Mouse (Mus musculus) liver, embryonic 14.5 days (tissue): ENCODE measurements around the gene Ctu1. TPM values are rescaled to one million over a fixed set of nuclear protein-coding genes. Genes with fewer than 3 reads are reported as not detected.

Experiments used
- ATAC-seq: fragments of 200-750 bp; cut with Nextera tagmentation; 2 replicates; pipeline ENCODE4 v1.8.0; 2017; ENCODE audit warnings: moderate number of reproducible peaks, mild to moderate bottlenecking, moderate library complexity; ENCODE audit not compliant: insufficient read depth
- DNase-seq, 3 experiments: peaks; one replicate each; pipeline ENCODE4 v3.0.0-alpha.2; 2012 to 2013; ENCODE audit warnings: low read depth in 3 of 3, low spot score in 3 of 3
- H3K27ac ChIP-seq: fragments of 300-500 bp; sonication (generic); 2 replicates; pipeline ENCODE4 v1.5.1; 2014; ENCODE audit warnings: moderate library complexity, mild to moderate bottlenecking, control low read depth, inconsistent platforms
- H3K27me3 ChIP-seq: fragments of 300-500 bp; sonication (generic); 2 replicates; pipeline ENCODE4 v1.6.1; 2014; ENCODE audit warnings: mild to moderate bottlenecking, low read length, moderate library complexity; ENCODE audit not compliant: control insufficient read depth, insufficient read depth
- H3K36me3 ChIP-seq: fragments of 300-500 bp; sonication (generic); replicated peaks from 2 replicates; pipeline ENCODE4 v1.6.1; 2014; ENCODE audit warnings: low read depth; ENCODE audit not compliant: control insufficient read depth, insufficient read depth
- H3K4me1 ChIP-seq, 2 experiments: fragments of 200-500 bp in 1 of 2; fragments of 300-500 bp in 1 of 2; sonication (generic) in 1 of 2; replicated peaks; 2 replicates each; pipeline ENCODE4 v1.6.1; 2012 to 2014; ENCODE audit warnings: antibody characterized with exemption in 1 of 2, inconsistent platforms in 1 of 2, low read length in 1 of 2; ENCODE audit not compliant: control insufficient read depth in 2 of 2, insufficient read depth in 2 of 2
- H3K4me2 ChIP-seq: fragments of 300-500 bp; sonication (generic); 2 replicates; pipeline ENCODE4 v1.6.1; 2014; ENCODE audit warnings: low read depth, mild to moderate bottlenecking, control low read depth, moderate library complexity
- H3K4me3 ChIP-seq, 2 experiments: fragments of 200-500 bp in 1 of 2; fragments of 300-500 bp in 1 of 2; sonication (generic) in 1 of 2; 2 replicates each; pipeline ENCODE4 v1.5.1; 2012 to 2014; ENCODE audit warnings: low read depth in 2 of 2, low read length in 2 of 2, mild to moderate bottlenecking in 2 of 2, control low read depth in 1 of 2, inconsistent platforms in 1 of 2, moderate library complexity in 1 of 2; ENCODE audit not compliant: insufficient read depth in 1 of 2
- H3K9ac ChIP-seq: fragments of 300-500 bp; sonication (generic); replicated peaks from 2 replicates; pipeline ENCODE4 v1.6.1; 2014; ENCODE audit warnings: mild to moderate bottlenecking, control low read depth, moderate library complexity
- H3K9me3 ChIP-seq: fragments of 300-500 bp; sonication (generic); 2 replicates; pipeline ENCODE4 v1.6.1; 2016; ENCODE audit warnings: low read length, mixed read lengths; ENCODE audit not compliant: control insufficient read depth
- CTCF ChIP-seq: IDR thresholded peaks from 2 replicates; pipeline ENCODE4 v1.5.1; 2016; ENCODE audit warnings: antibody characterized with exemption, low read depth, control low read depth
- EP300 ChIP-seq: IDR thresholded peaks from 2 replicates; pipeline ENCODE4 v1.6.1; 2016; ENCODE audit warnings: antibody characterized with exemption, low read depth
- WGBS: fragments of 180-500 bp; shearing (Covaris S2); extraction: QIAGEN DNeasy Blood & Tissue Kit; methylation state at CpG from one replicate; pipeline ENCODE4 v1.1.7; 2014; ENCODE audit not compliant: insufficient replicate concordance; 5-methylcytosine and 5-hydroxymethylcytosine counted together
- polyA plus RNA-seq, 2 experiments: library from polyadenylated mRNA; depleted of rRNA in 1 of 2; stranded (reverse) in 1 of 2; unstranded in 1 of 2; fragments of >200 nt; fragmentation: Nextera tagmentation in 1 of 2; extraction: Ambion mirVana in 1 of 2; gene quantifications; 2 replicates each; pipeline versions ENCODE4 v1.2.1 to v1.2.3; 2012 to 2014

Ctu1 gene
- 3.1 and 3.2 TPM in 2 replicates for polyA plus RNA-seq (2012; rRNA removed)
- polyA plus RNA-seq (2014; fragmentation: Nextera tagmentation; extraction: Ambion mirVana) = 2.2 TPM in 2 replicates

DNA sequence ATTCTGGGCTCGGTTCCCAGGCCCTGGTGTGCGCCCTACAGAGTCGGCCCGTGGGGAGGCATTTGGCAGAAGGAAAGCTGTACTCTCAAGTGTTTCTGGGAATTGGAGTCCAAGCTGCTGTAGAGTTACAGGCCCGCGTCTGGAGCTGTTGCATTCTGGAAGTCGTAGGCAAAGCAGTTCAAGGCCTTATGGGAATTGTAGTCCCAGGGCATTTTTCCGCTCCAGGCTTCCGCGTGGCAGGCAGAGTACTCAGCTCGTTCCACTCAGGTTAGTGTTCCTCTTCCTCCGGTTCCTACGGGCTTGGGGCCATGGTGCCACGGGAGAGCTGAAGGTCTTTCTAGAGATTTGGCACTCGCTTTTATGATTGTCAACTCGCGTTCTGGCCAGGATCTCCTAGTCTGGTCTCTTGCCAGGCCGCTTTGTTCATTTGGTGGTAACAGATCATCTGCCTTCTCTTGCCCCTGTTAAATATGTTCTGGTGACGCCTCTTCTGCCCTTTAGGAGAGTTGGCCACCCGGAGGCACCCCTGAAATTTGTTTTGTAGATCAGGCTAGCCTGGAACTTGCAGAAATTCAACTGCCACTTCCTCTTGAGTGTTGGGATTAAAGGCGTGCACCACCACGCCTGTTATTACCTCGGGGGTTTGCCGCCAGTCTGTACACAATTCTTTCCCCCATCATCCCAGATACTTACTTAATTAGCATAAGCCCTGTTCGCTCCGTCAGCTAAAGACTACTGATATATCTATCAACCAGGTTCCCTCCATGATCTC is at the start of gene Ctu1:
Ctu1 (plus strand) TSS at position 208 of the 772 bp plus-strand sequence.
- no peak within 1 kb of the TSS for H3K27ac ChIP-seq
- H3K9ac ChIP-seq = peak within 1 kb of the TSS; percentile 81

DNA sequence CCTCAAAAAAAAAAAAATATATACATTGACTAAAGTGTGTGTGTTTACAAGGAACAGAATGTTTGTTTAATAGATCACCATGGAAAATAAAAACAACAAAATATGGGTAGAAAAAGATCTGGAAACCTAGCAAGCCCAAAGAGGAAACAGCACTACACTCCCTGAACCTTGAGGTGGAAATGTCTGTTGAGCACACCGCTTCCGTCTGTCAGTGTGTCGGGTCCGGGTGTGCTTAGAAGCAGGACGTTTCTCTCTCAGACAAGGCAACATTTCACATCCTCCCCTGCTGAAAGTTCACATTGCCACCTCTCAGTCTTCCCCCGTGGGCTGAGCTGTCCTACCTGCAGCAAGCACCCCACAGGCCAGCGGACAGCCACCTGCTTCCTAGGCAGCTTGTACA is 48.9 kb upstream of the Ctu1 start:
- Histone ChIP-seq H3K27ac (no peak overlapping the region), H3K9ac (no peak overlapping the region), H3K4me3 (no peak overlapping the region), H3K9me3 (no peaks in the 10 kb centered on the region), H3K4me2 (no peak overlapping the region), H3K36me3 (no peaks in the 10 kb centered on the region), H3K4me1 (no peaks in the 10 kb centered on the region), H3K27me3 (no peaks in the 10 kb centered on the region)
- WGBS = 52% methylated on average over 7 of the region's 7 CpGs
- no peak for TF ChIP-seq EP300
- TF ChIP-seq CTCF = no peak
- DNase-seq (no peak), ATAC-seq (no peak)

More for the DNA sequence above, at the start of gene Ctu1:
- H3K27me3 ChIP-seq = no peaks in the 10 kb centered on the region
- peaks cover 4% of the 10 kb centered on the region for H3K36me3 ChIP-seq
- ATAC-seq (peak; percentile 92), DNase-seq (peak; percentile 73 to 76 (median 74))
- peak within 1 kb of the TSS; percentile 74 to 99 for H3K4me3 ChIP-seq
- no peaks in the 10 kb centered on the region for H3K9me3 ChIP-seq
- H3K4me2 ChIP-seq = peak within 1 kb of the TSS; percentile 85
- peaks cover 0 to 16% of the 10 kb centered on the region in 2 experiments; a peak in 2 of 4 replicates for H3K4me1 ChIP-seq
- WGBS = under 1% methylated on average over 26 of the region's 26 CpGs
- TF ChIP-seq CTCF (no peak), EP300 (no peak)

DNA sequence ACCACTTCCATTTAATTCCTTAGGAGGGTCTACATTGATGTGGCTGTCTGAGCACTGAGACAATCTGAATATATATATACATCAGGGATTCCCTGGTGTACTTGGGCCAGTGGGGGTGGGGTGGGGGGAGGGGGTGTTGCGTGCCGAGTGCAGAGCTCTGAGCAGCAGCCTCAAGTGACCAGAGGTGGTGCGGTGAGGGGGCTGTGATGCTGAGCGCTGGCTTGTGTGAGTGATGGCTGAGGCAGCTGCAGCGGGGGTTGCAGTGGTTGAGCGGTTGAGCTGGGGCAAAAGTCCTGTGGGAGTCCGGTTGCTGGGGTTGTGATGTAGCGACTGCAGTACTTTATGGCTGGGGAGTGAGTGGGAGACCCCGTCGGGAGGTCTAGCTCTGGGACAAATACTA is 48.0 kb upstream of the Ctu1 start:
- no peak overlapping the region for H3K9ac ChIP-seq
- 26% methylated on average over 10 of the region's 10 CpGs for WGBS
- DNase-seq (no peak), ATAC-seq (no peak)
- no peak overlapping the region for H3K27ac ChIP-seq
- TF ChIP-seq CTCF (no peak), EP300 (no peak)
- H3K4me2 ChIP-seq = no peak overlapping the region
- no peaks in the 10 kb centered on the region for H3K27me3 ChIP-seq
- H3K4me3 ChIP-seq = no peak overlapping the region
- H3K36me3 ChIP-seq = no peaks in the 10 kb centered on the region
- H3K4me1 ChIP-seq = no peaks in the 10 kb centered on the region
- no peaks in the 10 kb centered on the region for H3K9me3 ChIP-seq

DNA sequence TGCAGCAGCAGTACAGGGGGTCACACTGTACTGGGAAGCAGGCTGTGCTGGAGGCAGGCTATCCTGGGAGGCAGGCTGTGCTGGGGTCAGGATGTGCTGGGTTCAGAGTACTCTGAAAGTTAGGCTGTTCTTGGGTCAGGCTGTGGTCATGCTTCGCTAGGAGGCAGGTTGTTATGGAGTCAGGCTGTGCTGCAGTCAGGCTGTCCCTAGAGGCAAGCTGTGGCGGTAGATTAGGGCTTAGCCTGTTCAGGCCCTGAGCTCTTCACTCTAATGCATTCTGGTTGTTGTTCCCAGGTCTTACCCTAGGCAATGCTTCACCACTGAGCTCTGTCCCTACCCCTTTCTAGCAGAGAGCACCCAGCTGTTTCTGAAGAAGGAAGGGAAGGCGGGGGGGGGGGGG is 46.8 kb upstream of the Ctu1 start:
- no peaks in the 10 kb centered on the region for H3K36me3 ChIP-seq
- no peak overlapping the region for H3K9ac ChIP-seq
- 60% methylated on average over 3 of the region's 3 CpGs for WGBS
- H3K27me3 ChIP-seq = no peaks in the 10 kb centered on the region
- no peaks in the 10 kb centered on the region for H3K9me3 ChIP-seq
- DNase-seq (no peak), ATAC-seq (no peak)
- H3K4me3 ChIP-seq = no peak overlapping the region
- H3K4me1 ChIP-seq = no peaks in the 10 kb centered on the region
- H3K27ac ChIP-seq = no peak overlapping the region
- no peak overlapping the region for H3K4me2 ChIP-seq
- TF ChIP-seq EP300 = no peak

DNA sequence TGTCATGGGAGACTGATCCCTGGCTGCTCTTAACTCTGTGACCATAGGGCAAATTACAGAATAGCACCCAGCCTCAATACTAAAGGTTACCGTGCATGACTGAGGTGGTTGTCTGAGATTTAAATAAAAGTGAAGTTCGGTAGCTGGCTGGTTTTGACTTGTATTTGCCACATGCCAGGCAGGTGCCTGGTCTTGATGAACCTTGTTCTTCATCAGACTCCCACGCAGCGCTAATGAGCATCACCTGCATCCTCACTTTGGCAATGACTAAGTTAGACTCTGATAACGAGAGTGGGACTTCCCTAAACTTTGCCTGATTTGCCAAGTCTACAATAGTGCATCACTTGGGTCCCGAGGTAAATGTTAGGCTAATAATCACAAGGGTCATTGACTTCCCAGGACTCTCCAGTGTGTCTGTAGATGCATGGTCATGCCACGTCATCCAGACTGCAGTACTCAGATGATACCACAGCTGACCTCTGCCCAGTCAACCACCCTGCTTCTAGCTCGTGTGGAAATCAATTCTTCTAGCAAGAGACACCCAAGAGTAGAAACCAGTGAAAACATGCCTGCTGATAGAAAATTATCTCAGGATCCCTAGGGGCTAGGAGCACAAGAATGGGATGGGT is 45.9 kb upstream of the Ctu1 start:
- no peak for TF ChIP-seq CTCF
- no peak for TF ChIP-seq EP300

More for the DNA sequence above, 45.9 kb upstream of the Ctu1 start:
- no peaks in the 10 kb centered on the region for H3K9me3 ChIP-seq
- WGBS = 49% methylated on average over 8 of the region's 8 CpGs
- no peaks in the 10 kb centered on the region for H3K4me1 ChIP-seq
- no peak overlapping the region for H3K9ac ChIP-seq
- H3K27me3 ChIP-seq = no peaks in the 10 kb centered on the region
- no peaks in the 10 kb centered on the region for H3K36me3 ChIP-seq
- H3K4me2 ChIP-seq = no peak overlapping the region
- no peak overlapping the region for H3K4me3 ChIP-seq
- ATAC-seq (no peak), DNase-seq (no peak)
- H3K27ac ChIP-seq = no peak overlapping the region
